Mouse (Mus musculus) thymus, postnatal 4 days (tissue): ENCODE data around the gene Efnb2.

ENCODE experiments used
- DNase-seq: peaks from one replicate; pipeline ENCODE4 v3.0.0; 2021

The Efnb2 gene

DNA sequence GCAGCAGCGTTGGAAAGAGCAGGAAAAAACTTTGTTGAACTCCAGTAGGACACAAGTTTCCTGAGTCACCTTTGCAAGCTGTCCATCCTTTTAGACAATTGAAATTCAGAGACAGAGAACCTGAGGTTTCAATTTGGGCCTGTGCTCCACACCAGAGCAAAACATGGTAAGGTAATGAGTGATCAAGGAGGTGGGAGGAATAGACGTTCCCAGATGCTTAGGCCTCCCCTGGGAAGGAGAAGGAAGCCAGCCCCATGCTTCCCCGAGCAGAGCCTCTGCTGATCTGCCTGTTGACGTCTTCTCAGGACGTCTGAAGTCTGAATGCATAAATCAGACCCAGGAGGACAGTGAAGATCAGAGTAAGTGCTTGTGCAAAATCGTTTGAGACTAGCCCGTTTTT, 51.3 kb downstream of the Efnb2 start:
- DNase-seq, result no peak

DNA sequence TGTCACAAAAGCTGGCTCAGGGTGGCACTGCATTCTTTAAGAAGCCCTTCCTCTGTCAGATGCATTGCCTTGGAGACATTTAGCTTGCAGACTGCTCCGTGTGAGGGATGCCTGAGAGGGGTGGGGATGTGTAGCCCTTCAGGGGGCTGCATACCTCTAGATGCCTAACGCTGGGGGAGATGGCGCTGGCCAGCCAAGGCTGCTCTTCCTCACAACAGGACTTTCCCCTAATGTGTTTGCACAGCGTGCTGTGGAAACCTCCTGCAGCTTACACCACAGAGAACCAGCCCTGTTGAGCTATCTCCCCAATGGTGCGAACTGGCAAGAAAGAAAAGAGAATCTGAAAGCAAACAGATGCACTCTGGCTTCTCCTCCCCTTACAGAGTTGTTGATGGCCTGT, 51.9 kb downstream of the Efnb2 start:
- no peak for DNase-seq

DNA sequence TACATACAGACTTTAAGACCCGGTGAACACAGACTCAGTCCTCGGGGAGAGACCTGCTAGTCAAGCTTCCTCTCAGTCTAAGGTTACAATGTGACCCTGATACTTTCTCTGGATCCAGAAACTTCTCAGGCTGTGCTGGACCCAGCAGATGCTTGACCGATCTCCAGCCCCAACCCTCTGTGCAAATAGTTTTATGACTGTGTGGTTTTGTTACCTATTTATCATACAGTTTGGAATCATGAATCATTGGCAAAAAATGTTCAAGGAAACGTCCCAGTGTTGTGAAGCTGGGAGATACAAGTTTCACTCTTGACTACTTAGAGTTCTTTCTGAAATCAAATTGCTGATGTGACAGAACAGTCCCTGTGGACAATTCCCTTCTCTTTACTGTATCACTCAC, 55.4 kb downstream of the Efnb2 start:
- no peak for DNase-seq

DNA sequence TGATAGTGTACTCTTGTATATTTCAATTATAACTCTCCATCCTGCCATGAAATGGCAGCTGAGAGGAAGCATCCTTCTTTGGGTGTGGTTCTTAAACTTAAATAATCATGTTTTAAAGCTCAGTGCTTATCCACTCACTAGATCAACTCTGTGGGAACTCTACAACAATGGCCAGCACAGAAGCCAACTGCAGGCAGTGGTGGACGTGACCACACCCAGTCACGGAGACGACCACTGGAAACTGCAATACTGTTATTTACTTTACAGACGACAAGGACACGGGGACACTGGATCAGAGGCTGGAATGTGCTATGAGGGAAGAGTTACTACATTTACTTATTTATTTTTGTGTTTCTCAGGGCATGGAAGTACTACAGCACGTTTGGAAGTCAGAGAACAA, 57.2 kb downstream of the Efnb2 start:
- no peak for DNase-seq

DNA sequence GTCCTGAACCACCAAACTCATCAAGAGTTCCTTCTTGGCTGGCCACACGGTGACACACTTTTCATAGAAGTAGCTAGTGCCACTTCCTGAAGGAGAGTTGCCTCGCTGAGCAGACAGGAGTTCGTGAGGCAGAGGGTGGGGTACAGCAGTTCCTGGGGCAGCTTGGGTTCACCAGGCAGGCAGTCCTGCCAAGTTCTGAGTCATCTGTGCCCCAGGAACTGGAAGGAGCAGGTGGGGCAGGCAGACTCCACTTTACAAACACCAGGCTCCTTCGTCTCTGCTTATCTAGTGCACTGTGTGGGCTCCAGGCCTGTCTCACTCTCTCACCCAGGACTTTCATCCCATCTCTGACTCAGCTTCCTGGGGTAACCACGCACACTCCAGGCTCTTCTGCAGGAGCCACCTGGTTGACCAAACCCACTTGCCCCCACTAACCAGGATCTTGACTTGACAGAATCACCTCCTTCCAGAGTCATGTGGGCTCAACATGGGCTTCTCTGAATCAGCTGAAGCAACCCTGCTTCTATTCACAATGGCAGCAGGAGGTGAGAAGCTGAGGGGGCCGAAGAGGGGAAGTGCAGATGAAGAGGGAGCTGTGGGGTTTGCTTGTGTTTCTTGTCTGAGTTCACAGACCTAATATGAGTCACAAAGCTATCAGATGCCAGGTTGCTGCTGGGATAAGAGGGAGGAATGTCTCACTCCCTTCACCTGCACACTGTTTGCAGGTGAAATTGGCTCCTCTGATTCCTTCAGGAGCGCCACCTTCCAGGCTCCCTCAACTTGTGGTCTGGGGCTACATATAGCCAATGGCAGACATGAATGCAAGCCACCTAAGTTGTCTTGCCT, 58.2 kb downstream of the Efnb2 start:
- peak; percentile 11 for DNase-seq

DNA sequence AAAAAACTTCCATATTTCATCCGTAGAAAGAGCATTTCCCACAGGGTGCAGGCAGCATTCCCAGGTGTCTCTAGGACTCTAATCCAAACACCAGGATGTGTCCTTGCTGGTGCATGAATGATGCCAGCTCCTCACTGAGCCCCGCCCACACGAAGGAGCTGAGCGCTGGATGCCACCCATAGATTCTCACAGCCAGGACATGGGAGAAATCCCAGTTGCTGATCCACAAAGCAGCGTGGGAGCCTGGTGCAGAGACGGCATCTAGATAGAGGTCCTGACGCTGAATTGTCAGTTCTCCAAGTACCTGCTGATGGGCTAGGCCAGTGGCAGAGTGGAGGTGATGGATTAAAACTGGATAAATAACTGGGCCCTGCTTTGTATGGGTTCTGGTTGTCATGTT, 61.1 kb downstream of the Efnb2 start:
- no peak for DNase-seq

DNA sequence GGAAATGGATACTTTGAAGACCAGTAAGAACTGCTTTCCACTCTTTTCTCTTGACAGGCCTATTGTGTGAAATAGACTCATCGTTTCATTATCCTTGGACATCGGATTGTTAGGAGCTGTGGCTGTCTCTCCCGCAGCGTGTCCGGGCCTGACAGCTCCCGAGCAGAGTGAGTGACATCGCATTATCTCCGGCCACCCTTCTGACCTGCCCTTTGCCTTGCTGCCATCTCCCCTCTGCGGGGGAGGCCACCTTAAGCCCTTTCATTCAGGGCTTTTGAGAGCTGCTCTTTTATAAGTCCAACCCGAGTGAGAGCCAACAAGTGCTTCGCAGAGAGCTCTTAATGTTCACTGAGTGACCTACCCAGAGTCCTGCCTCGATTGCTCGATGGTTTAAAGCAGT, 63.6 kb downstream of the Efnb2 start:
- no peak for DNase-seq

DNA sequence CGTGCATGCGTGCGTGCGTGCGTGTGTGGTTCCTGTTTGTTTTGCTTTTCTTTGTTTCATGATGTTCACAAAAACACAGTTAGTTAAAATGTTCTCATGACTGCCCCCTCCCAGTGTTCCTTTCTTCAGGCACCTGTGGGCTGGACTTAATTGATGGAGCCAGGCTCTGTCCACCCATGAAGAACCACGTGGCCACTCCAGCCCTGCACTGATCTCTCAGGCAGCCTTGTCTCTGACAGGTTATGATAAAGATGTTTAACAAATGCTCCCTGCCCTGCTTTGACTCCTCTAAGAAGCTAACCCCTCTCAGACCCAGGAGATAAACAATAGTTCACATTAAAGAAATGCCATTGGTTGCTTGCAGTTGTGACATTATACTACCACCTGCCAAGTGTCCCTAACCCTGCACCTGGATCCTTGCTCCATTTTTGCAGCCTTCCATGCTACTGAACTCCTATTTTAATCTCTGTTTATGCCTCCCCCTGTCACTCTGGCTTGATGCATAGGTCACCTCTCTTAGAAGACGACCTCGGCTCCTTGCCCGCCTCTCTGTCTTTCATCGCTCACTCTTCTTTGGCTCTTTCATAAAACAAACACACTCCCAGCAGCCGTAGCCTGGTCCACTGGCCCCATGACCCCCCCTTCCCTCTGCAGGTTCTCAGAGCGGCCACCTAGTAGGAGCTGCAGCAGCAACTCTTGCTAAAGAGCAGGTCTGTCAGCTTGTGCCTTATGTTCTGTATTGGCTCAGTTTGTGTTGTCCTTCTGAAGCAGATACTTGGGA, 65.0 kb downstream of the Efnb2 start:
- DNase-seq, result no peak

DNA sequence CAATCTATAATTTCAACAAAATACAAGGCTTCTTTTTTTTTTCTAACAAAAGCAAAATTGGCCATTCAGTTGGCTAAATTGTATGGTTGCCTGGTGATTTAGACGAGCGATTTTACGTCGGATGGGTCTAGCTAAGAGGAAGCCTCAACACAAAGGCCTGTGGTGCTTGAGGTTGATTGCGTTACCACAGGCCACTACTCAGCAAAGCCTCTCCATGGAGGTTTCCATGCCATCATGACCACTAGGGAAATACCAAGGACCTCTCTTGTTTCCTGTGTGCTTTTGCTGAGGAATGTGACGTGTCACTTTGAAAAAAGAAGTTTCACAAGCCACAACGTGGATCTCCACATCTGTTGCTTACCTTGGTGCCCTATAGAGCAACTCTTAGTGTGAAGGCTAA, 67.2 kb downstream of the Efnb2 start:
- DNase-seq, result no peak

DNA sequence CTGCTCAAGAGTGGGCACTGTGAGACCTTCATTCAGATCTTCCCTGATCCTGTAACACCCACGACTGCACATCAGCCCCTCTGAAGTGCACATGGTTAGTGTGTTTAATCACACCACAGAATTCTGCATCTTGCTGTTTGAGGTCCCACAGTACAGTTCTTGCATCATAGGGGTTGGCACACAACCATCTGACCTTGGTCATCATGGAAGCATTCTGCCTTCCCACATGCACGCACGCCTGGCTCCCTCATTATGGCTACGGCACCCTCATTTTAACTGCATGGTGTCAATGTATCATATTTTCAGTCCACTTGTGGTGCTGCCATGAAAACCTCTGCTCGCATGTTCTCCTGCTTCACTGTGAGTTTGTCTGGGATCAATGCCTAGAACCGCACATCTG, 67.7 kb downstream of the Efnb2 start:
- no peak for DNase-seq

DNA sequence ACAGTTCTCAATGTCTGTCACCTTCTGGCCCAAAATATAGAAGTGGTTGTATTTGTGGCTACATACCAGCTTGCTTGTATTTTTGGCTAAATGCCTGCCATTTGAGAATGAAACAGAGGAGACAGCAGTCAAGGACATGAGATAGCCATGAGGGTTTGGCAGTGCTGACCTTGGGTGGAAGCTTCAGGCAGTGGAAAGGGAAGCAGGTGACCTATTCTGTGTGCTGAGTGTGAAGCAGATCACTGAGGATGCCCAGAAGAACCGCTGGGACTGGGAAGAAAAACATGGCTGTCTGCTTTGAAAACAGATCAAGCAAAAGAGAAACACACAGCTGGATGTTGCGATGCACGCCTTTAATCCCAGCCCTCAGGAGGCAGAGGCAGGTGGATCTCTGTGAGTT, 68.7 kb downstream of the Efnb2 start:
- no peak for DNase-seq

DNA sequence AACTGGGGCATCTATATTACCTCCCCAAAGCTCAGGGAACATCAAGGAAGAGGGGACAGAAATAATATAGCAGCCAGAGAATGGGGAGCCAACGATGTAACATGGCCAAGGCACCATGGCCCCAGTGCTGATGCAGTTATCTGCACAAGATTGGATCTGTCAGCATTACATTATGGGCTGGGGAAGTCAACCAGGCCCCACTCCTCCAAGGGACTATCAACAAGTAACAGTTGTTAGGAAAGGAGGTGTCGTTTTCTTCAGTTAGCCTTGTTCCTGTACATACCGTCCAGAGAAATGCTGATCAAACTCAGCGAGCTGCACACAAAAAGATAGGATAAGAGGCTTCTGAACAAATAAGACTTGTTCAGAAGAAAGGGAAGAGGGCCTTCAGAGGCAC, 77.1 kb downstream of the Efnb2 start:
- DNase-seq, result no peak

DNA sequence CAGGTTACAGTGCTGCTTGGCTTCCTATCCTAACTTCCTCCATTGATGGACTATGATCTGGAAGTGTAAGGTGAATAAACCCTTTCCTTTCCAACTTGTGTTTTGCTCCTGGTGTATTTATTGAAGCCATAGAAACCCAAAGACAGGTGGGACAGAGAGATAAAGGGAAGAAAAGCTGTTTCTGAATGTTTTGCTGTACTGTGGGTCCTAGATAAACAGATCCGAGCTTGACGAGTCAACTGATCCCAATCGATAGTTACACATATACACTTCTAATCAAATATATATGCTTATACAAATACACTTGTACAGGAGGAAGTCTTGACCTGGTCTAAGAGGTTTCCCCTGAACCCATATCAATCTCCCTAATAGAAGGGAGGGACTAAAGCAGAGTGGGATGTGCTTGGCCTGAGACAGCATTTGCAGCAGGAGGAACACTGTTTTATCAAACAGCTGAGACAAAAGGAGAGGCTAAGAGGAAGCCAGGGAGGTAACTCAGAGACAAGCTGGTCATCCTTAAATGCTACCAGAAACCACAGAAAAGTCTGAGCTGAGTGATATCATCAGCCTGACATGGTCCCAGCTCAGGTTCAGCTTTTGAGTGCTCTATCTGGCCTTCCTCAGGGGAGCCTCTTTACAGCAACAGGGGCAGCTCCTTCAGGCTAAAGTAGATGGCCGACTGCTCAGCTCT, 77.6 kb downstream of the Efnb2 start:
- DNase-seq, result no peak

DNA sequence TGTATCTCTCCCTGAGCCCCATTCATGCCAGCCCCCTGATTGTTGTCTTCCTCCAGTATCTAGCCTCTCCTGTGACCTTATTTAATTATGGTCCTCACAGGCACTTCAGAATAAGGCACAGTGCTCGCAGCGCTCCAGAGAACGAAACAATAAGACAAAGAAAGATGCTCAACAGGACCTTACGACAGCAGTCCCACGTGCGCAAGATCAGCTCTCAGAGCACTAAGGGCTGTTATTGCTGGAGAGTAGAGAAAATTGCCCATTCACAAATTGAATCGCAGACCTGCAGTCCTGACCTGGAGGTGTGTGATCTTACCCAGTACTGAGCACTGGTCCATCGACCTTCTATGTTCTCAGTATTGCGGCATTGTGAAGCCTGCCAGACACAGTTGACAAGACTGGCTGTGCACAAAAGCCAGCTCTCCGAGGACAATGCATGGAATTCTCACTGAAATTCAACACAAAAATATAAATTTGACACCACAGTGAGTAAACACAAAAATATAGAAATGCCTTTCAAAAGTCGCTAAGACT, 83.2 kb downstream of the Efnb2 start:
- DNase-seq, result no peak

DNA sequence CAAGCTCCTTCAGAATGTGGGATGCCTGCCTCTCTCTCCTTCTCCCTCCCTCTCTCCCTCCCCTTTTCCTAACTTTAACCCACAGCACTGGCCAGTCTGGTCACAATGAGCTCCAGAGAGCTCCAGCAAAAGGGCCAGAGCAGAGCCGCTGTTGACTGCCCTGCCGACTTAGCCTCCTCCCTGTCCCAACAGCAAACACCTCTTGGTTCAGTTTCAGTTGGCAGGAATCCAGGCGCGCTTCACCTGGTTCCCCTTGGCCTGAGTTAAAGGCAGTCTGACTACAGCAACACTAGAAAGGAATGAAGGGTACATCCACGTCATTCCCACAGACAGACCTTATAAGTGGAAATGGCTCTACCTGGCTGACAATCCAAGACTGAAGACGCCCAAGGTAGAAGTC, 84.2 kb downstream of the Efnb2 start:
- DNase-seq, result no peak

DNA sequence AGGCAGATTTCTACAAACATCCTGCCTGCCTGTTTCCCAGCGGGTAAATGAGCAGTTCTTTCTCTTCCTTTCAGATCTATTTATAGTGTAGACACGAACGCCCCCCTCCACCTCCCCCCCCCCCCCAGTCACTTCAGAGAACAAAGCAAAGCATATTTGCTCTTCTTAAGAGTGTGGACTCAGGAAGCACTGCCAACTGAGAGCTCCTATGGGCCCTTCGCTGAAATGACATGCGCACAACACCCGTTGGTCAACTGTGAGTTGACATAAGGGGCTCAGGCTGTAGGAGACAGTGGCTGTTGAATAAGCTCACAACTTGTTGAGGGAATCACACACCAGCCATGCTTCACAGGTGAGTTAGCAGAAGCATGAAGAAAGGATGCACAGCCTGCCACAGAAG, 84.8 kb downstream of the Efnb2 start:
- no peak for DNase-seq

DNA sequence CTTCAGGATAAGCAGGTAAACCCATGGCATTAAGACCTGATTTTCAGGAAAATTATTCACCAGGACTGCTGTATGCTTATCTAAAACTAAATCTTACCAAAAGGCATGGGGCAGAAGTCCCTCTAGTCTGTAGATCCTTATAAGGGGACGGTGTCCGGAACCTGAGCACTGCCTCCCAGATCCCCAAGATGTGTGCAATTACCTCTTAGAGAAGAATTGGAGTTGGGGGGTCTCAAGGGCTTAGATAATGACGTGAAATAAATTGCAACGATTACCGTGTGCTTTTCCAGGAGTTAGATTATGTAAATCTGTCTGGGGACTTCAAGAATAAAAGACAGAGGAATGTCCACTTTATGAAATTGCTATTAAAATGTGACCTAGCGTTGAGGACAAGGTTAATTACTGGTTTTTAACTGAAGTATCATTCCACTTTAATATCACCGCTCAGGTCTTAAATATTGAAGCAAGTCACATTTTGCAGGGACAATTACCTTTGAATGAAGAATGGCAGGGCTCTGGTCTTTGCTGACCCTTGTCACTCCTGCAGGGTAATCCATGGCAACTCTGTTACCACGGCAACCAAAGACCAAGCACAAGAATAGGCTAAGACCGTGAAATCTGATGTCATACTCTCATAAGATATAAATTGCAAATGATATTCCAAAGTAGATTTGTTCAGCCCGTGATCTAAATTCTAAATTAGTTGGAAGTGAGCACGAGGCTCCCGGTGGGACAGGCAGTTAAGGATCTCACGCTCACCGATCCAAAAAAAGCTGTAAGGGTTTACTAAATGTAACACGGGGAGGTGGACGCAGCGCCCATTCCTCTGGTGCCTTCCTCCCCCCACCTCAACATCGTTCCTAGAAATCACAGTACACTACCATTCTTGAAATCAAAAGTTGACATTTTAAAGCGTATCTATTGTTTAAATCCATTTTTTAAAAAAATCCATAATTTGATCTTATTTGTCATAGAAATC, 86.2 kb downstream of the Efnb2 start:
- DNase-seq, result no peak

DNA sequence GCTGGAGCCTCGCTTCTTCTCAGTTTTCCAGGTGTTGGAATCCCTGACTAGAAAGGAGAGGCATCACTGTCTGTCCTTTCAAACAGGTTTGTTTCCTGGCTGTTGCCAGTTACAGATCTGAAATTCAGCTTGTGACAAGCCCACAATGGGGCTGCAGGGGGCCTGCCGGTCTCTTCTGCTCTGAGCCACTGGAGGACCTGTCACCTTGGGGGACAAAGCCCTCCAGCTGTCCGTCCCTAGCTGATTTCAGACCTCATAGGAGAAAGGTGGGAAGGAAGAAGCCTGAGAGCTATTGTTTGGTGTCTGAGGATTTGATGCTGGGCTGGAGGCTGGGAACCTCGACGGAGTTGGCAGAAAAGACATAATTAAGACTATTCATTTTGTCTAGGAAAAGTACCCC, 88.8 kb downstream of the Efnb2 start:
- DNase-seq, result no peak

DNA sequence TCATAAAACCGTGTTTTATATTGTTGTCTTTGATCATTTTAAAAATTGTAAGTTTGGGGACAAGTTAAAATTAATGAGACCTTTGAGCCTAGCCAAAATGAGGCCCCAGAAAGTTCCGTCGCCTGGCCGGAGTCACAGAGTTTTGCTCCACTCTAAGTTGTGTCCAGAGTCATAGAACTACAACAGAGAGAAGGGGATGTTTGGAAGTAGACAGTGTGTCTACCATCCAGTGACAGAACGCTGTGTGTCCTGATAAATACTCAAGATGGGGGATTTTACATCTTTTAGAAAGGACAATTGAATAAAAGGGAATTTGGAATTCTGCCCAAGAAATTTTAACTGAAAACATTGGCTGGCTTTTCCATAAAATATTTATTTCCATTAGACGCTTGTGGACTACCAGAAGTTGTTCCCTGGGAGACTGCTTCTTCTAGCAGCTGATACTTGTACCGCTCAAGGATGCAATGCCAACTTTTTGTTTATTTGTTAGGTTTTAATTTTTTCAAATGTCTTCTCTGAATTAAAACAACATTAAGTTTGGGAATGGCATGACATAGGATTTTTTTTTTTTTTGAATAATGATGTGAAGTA, 89.3 kb downstream of the Efnb2 start:
- DNase-seq, result no peak

DNA sequence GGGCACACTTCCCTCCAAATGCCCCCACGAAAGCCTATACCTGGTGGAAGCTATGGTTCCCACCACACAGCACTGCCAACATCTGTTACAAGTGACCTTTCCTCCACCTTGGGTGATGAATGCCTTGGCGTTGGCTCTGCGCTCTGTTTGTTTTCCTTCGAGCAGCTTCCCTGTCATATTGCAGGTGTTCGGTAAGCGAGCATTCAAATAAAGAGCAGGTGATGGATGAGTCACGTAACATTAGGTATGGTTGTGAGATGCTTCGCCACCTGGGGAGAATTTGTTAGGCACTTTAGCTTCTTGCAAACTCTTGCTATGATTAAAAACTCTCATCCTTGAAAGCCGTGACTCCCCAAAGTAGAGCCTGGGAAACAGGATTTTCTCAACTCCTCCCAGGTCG, 91.8 kb downstream of the Efnb2 start:
- DNase-seq, result no peak

DNA sequence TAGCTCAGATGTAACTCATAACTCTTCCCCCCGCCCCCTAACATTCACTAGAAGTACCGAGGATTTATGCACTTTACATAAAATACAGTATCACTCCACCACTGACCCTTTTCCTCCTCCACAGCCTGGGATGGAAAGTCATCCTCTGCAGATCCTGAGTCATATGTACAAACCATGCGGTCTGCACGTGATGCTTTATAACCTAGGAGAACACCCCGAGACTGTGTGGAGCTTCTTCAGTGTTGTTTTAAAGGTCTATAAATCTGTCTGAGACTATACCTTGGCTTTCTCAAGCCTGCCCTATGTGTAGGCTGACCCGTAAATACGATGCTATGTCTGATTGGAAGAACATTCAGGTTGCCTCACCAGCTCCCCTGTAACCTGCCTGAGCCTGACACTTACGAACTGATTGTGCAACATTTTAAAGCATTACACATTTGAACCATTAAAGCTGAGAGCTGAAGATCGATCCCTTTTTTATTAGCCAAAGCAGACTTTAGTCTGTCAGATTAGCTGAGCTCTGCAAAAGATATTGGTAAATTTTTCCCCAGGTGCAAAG, 92.7 kb downstream of the Efnb2 start:
- no peak for DNase-seq
